Mouse (Mus musculus): ENCODE results near the gene LTO1. TPM values are rescaled to one million over a fixed set of nuclear protein-coding genes. Genes with fewer than 3 reads are reported as not detected.

The LTO1 gene
- polyA plus RNA-seq, 1 experiment from 2014 or later = 20.3 TPM

DNA sequence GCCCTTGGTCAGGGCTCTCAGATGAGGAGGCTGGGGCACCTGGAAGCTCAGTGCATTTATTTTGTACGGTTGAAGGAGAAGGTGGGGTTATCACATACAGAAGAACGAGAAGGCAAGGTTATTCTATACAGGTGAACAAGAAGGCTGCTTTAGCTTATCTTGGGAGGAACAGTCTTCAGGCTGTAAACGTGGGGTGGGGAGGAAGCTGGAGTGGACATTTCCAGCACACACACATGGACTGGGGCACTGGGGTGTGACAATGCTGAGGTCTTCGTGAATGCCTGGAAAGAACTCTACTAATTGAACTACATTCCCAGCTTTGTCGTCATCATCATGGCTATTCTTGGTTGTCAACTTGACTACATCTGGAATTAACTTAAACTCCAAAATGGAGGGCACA lies 51.0 kb downstream of the LTO1 start:
- H3K4me1 ChIP-seq (ENCODE audit: control insufficient read depth, insufficient read depth, low read length) = no peaks in the 10 kb centered on the region
- H3K9ac ChIP-seq (ENCODE audit: low read depth, low read length) = no peak overlapping the region
- no peak for ATAC-seq (ENCODE audit: low FRiP score, low TSS enrichment)
- H3K4me2 ChIP-seq (replicated peaks; ENCODE audit: low read depth, low read length) = no peak overlapping the region
- H3K4me3 ChIP-seq (ENCODE audit: low read length) = no peak overlapping the region
- WGBS = 69% methylated on average over 5 of the region's 5 CpGs
- no peaks in the 10 kb centered on the region for H3K9me3 ChIP-seq (ENCODE audit: control insufficient read depth, low read length)
- H3K27ac ChIP-seq (ENCODE audit: low read depth, low read length) = no peak overlapping the region
- H3K27me3 ChIP-seq (ENCODE audit: control insufficient read depth, insufficient read depth, low read length) = no peaks in the 10 kb centered on the region
- no peaks in the 10 kb centered on the region for H3K36me3 ChIP-seq (ENCODE audit: control insufficient read depth, insufficient read depth, low read length)

DNA sequence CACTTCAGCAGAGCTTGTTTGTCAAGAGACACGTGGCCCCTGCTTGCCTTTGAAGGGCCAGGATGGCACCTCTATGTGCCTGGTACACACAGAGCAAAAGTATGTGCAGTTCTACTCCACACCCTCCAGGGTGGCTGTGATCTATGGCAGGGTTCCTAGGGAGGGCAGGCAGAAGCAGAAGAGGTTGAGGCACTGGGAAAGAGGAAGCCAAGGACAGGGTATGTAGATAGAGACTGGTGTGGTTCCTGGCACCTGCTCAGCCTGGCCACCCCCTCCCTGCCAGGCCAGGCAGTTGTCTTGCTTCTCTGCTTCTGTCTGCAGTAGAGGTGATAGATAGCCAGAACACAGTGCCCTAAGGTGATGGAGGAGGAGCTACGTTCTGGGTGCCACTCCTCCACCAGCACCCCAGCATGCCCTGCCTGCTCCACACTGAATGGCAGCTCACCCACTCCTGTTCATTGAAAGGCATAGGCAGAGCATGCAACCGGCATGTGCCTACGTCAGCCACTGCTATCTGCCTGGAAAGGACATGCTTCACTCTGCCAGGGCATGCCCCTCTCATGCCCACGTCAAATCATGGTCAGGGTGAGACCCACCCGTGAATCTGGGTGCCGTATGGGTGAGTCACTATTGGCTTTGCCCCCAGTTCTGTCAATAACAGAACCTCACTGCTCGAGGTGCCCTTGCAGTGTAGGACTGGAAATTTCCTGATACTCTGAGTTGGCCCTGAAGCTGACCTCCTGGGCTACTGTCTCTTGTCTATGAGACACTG lies 56.3 kb downstream of the LTO1 start:
- Histone ChIP-seq H3K9ac (ENCODE audit: low read depth, low read length) (no peak overlapping the region), H3K9me3 (ENCODE audit: control insufficient read depth, low read length) (no peaks in the 10 kb centered on the region), H3K27ac (ENCODE audit: low read depth, low read length) (no peak overlapping the region), H3K4me1 (ENCODE audit: control insufficient read depth, insufficient read depth, low read length) (no peaks in the 10 kb centered on the region), H3K4me3 (ENCODE audit: low read length) (no peak overlapping the region), H3K36me3 (ENCODE audit: control insufficient read depth, insufficient read depth, low read length) (no peaks in the 10 kb centered on the region), H3K4me2 (replicated peaks; ENCODE audit: low read depth, low read length) (no peak overlapping the region), H3K27me3 (ENCODE audit: control insufficient read depth, insufficient read depth, low read length) (no peaks in the 10 kb centered on the region)
- peak; percentile 39; the same call in 1 of the 2 replicates for ATAC-seq (ENCODE audit: low FRiP score, low TSS enrichment)
- WGBS = 70% methylated on average over 8 of the region's 8 CpGs

DNA sequence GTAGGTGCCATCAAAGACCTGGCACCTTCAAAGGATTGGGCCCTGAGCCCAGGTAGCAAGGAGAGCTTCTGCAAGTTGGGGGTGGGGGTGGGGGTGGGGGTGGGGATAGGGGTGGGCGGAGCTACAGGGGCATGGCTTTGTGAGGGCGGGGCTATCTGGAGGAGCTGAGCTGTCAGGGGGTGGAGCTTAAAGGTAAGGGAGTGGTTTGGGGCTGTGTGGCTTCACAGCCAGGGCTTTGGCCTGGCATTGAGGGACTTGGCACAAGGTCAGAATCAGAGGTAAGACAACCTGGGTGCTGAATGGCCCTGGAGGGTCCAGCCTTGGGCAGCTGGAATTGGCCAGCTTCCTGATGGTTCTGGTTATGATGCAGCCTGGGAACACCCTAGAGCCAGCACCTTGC lies 56.9 kb downstream of the LTO1 start:
- 58% methylated on average over 2 of the region's 2 CpGs for WGBS
- 0 out of 2 replicates have a peak, but pooled peaks have one; percentile 32 for ATAC-seq (ENCODE audit: low FRiP score, low TSS enrichment)
- H3K4me2 ChIP-seq (replicated peaks; ENCODE audit: low read depth, low read length) = no peak overlapping the region

DNA sequence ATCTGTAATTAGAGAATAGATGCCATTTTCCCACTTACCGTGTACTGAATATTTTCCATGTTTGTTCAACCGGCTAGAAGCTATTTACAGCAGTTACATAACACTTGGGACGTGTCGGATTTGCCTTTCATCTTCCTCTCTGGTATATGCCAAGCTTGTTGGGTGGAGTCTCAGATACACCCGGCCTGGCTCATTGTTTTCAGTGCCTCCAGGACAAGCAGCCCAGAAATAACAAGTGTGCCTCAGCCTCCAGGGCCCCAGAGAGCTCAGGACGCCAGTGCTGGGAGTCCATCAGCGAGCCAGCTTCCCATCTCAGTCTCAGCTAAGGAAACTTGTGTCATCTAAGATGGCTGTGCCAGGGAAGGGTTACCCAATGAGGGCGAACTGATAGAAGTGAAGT lies 58.6 kb downstream of the LTO1 start:
- Histone ChIP-seq H3K9ac (ENCODE audit: low read depth, low read length) (no peak overlapping the region), H3K36me3 (ENCODE audit: control insufficient read depth, insufficient read depth, low read length) (no peaks in the 10 kb centered on the region), H3K27me3 (ENCODE audit: control insufficient read depth, insufficient read depth, low read length) (no peaks in the 10 kb centered on the region), H3K4me3 (ENCODE audit: low read length) (no peak overlapping the region), H3K4me2 (replicated peaks; ENCODE audit: low read depth, low read length) (no peak overlapping the region), H3K9me3 (ENCODE audit: control insufficient read depth, low read length) (no peaks in the 10 kb centered on the region), H3K27ac (ENCODE audit: low read depth, low read length) (no peak overlapping the region), H3K4me1 (ENCODE audit: control insufficient read depth, insufficient read depth, low read length) (no peaks in the 10 kb centered on the region)
- 62% methylated on average over 8 of the region's 8 CpGs for WGBS
- ATAC-seq (ENCODE audit: low FRiP score, low TSS enrichment) = no peak

More for the DNA sequence above, 56.9 kb downstream of the LTO1 start:
- Histone ChIP-seq H3K36me3 (ENCODE audit: control insufficient read depth, insufficient read depth, low read length) (no peaks in the 10 kb centered on the region), H3K9me3 (ENCODE audit: control insufficient read depth, low read length) (no peaks in the 10 kb centered on the region), H3K27me3 (ENCODE audit: control insufficient read depth, insufficient read depth, low read length) (no peaks in the 10 kb centered on the region), H3K27ac (ENCODE audit: low read depth, low read length) (no peak overlapping the region), H3K4me1 (ENCODE audit: control insufficient read depth, insufficient read depth, low read length) (no peaks in the 10 kb centered on the region), H3K9ac (ENCODE audit: low read depth, low read length) (no peak overlapping the region), H3K4me3 (ENCODE audit: low read length) (no peak overlapping the region)

DNA sequence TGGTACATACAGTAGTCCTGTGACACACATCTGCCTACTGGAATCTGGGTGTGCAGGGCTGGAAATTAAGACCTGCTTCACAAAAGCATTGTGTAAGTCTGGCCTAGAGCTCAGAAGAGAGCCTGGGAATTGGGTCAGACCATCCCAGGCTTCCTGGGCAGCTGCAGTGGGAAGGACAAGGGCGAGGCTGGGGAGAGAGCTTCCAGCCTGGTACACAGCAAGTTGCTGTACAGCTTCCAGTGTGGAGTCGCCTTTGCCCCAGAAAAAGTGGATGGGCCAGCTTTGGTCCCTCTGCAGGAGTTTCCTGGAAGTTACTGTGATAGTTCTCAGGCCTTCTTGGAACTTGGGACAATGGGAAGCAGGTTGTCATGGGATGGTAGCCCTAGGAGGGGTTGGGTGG lies 62.2 kb downstream of the LTO1 start:
- Histone ChIP-seq H3K4me1 (ENCODE audit: control insufficient read depth, insufficient read depth, low read length) (no peaks in the 10 kb centered on the region), H3K27me3 (ENCODE audit: control insufficient read depth, insufficient read depth, low read length) (no peaks in the 10 kb centered on the region), H3K36me3 (ENCODE audit: control insufficient read depth, insufficient read depth, low read length) (no peaks in the 10 kb centered on the region), H3K4me3 (ENCODE audit: low read length) (no peak overlapping the region), H3K9me3 (ENCODE audit: control insufficient read depth, low read length) (no peaks in the 10 kb centered on the region), H3K4me2 (replicated peaks; ENCODE audit: low read depth, low read length) (no peak overlapping the region), H3K9ac (ENCODE audit: low read depth, low read length) (no peak overlapping the region), H3K27ac (ENCODE audit: low read depth, low read length) (no peak overlapping the region)
- ATAC-seq (ENCODE audit: low FRiP score, low TSS enrichment) = no peak
- WGBS = 91% methylated on average over 2 of the region's 2 CpGs

DNA sequence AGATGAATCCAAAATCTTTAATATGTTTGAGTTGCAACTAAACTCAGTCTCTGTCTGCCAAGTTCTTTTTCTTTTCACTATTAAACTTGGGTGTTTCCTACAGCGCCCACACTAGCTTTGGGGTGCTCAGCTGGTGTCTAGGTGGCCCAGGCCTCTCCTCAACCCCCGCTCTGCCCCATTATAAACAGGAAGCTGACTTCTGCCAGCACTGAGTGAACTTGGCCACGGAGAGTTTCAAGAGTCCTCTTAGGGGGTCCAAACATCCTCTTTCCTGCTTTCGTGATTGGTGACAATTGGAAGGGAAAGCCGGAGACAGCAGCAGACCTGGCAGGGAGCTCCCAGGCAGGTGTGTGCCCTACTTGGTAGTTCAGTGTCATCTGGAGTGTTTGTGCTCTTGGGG lies 64.9 kb downstream of the LTO1 start:
- WGBS = 70% methylated on average over 5 of the region's 5 CpGs
- H3K27ac ChIP-seq (ENCODE audit: low read depth, low read length) = no peak overlapping the region
- H3K4me1 ChIP-seq (ENCODE audit: control insufficient read depth, insufficient read depth, low read length) = no peaks in the 10 kb centered on the region
- no peak overlapping the region for H3K4me2 ChIP-seq (replicated peaks; ENCODE audit: low read depth, low read length)
- H3K27me3 ChIP-seq (ENCODE audit: control insufficient read depth, insufficient read depth, low read length) = no peaks in the 10 kb centered on the region
- ATAC-seq (ENCODE audit: low FRiP score, low TSS enrichment) = no peak
- H3K4me3 ChIP-seq (ENCODE audit: low read length) = no peak overlapping the region
- no peaks in the 10 kb centered on the region for H3K9me3 ChIP-seq (ENCODE audit: control insufficient read depth, low read length)
- H3K36me3 ChIP-seq (ENCODE audit: control insufficient read depth, insufficient read depth, low read length) = no peaks in the 10 kb centered on the region
- no peak overlapping the region for H3K9ac ChIP-seq (ENCODE audit: low read depth, low read length)

Other genes with a start within 250 kb of the LTO1 start
- 24.7 and 48.8 TPM in 2 replicates for gene Ano1, start 163.1 kb upstream of the LTO1 start, polyA plus RNA-seq (2014; fragmentation: Nextera tagmentation; extraction: Ambion mirVana)
- 0.18 and 0.70 TPM in 2 replicates for gene Fgf3, start 77.0 kb upstream of the LTO1 start, polyA plus RNA-seq (2014; fragmentation: Nextera tagmentation; extraction: Ambion mirVana)
- not detected in 2 replicates for gene Fgf4, start 67.7 kb upstream of the LTO1 start, polyA plus RNA-seq (2014; fragmentation: Nextera tagmentation; extraction: Ambion mirVana)
- gene Fgf15, start 18.6 kb upstream of the LTO1 start, polyA plus RNA-seq (2014; fragmentation: Nextera tagmentation; extraction: Ambion mirVana) = 2.2 and 2.5 TPM in 2 replicates
- gene Ccnd1, start 24.8 kb downstream of the LTO1 start, polyA plus RNA-seq (2014; fragmentation: Nextera tagmentation; extraction: Ambion mirVana) = 231 and 315 TPM in 2 replicates

Measured in kidney, embryonic 14.5 days (tissue).